Mouse (Mus musculus): ENCODE results near the gene Hsp90b1.
"Not testable (repeated sequence)": the region's sequence is repeated elsewhere in the genome, so short reads cannot be mapped to it uniquely, and the experiment has no call there.

GRCm38 (mm10) chr10:86684797-86685178, 20.5 kb downstream of the Hsp90b1 start:
- TF ChIP-seq POLR2A (IDR thresholded peaks at IDR 0.05; ENCODE audit: insufficient read length, low read depth); MAX (IDR thresholded peaks at IDR 0.05; ENCODE audit: low read depth); TCF12 (IDR thresholded peaks at IDR 0.05; ENCODE audit: insufficient read depth, poor library complexity, severe bottlenecking); MYOG (IDR thresholded peaks at IDR 0.05; ENCODE audit: control insufficient read depth in 1 of 3, insufficient read depth in 1 of 3, insufficient read length in 2 of 3, low read depth in 2 of 3): not testable (repeated sequence)

All from myocyte (in vitro differentiated cells).